Mouse (Mus musculus): ENCODE data around the gene Ccdc47. TPM values are rescaled to one million over a fixed set of nuclear protein-coding genes. Genes with fewer than 3 reads are reported as not detected.

Gene Ccdc47
- total RNA-seq, 2 experiments from 2014 or later: 74.4 to 76.0 TPM

GRCm38 (mm10) chr11:106170807-106171206, 45.3 kb downstream of the Ccdc47 start:
- intact Hi-C loops (cut with DNase I): no loop called here
- DNase-seq: no peak

GRCm38 (mm10) chr11:106167435-106167834, 48.7 kb downstream of the Ccdc47 start:
- DNase-seq: no peak
- intact Hi-C loops (cut with DNase I): no loop called here

- DNase-seq: no peak
- intact Hi-C loops (cut with DNase I): no loop called here
Measured at GRCm38 (mm10) chr11:106164601-106165180, 51.5 kb downstream of the Ccdc47 start.

- intact Hi-C loops (cut with DNase I): no loop called here
- DNase-seq: peak in 1 of 2 experiments; percentile 35
Measured at GRCm38 (mm10) chr11:106163546-106163945, 52.6 kb downstream of the Ccdc47 start.

GRCm38 (mm10) chr11:106162237-106162636, 53.9 kb downstream of the Ccdc47 start:
- intact Hi-C loops (cut with DNase I): no loop called here
- no peak for DNase-seq

GRCm38 (mm10) chr11:106160841-106161721, 55.1 kb downstream of the Ccdc47 start, which contains the start of the genes Gm10840 and Limd2:
Gene Gm10840 (plus strand): TSS chr11:106160850.
Gene Limd2 (minus strand): TSS chr11:106160860.
- intact Hi-C loops (cut with DNase I): no loop called here
- DNase-seq: peak; percentile 25 to 30

- intact Hi-C loops (cut with DNase I): no loop called here
Measured at GRCm38 (mm10) chr11:106159921-106160840, 56.0 kb downstream of the Ccdc47 start.

GRCm38 (mm10) chr11:106159216-106159920, 56.8 kb downstream of the Ccdc47 start:
- DNase-seq: peak; percentile 38 to 45
- intact Hi-C loops (cut with DNase I): no loop called here

More at GRCm38 (mm10) chr11:106159921-106160840, 56.0 kb downstream of the Ccdc47 start:
- DNase-seq: peak; percentile 78 to 85

- no peak for DNase-seq
- intact Hi-C loops (cut with DNase I): no loop called here
Measured at GRCm38 (mm10) chr11:106158930-106159215, 57.3 kb downstream of the Ccdc47 start.

- intact Hi-C loops (cut with DNase I): no loop called here
- DNase-seq: no peak
Measured at GRCm38 (mm10) chr11:106158081-106158929, 57.8 kb downstream of the Ccdc47 start.

- intact Hi-C loops (cut with DNase I): no loop called here
- DNase-seq: no peak
Measured at GRCm38 (mm10) chr11:106157154-106157553, 59.0 kb downstream of the Ccdc47 start.

- no peak for DNase-seq
- intact Hi-C loops (cut with DNase I): no loop called here
Measured at GRCm38 (mm10) chr11:106156257-106156656, 59.9 kb downstream of the Ccdc47 start.

GRCm38 (mm10) chr11:106155761-106156160, 60.4 kb downstream of the Ccdc47 start:
- DNase-seq: no peak
- intact Hi-C loops (cut with DNase I): loop anchor here (2.0 kb wide), 1 partner anchor 19 kb away; no protein-coding TSS in a partner anchor

GRCm38 (mm10) chr11:106154770-106155169, 61.4 kb downstream of the Ccdc47 start:
- no peak for DNase-seq
- intact Hi-C loops (cut with DNase I): loop anchor here (2.0 kb wide), 1 partner anchor 18 kb away; no protein-coding TSS in a partner anchor

GRCm38 (mm10) chr11:106154091-106154490, 62.1 kb downstream of the Ccdc47 start:
- DNase-seq: no peak
- intact Hi-C loops (cut with DNase I): loop anchor here (2.0 kb wide), 1 partner anchor 17 kb away; no protein-coding TSS in a partner anchor

- DNase-seq: no peak
- intact Hi-C loops (cut with DNase I): no loop called here
Measured at GRCm38 (mm10) chr11:106152132-106152531, 64.0 kb downstream of the Ccdc47 start.

- no peak for DNase-seq
Measured at GRCm38 (mm10) chr11:106151219-106151618, 64.9 kb downstream of the Ccdc47 start.

More at GRCm38 (mm10) chr11:106151219-106151618, 64.9 kb downstream of the Ccdc47 start:
- intact Hi-C loops (cut with DNase I): no loop called here

Measured in heart, postnatal 14 days (tissue).